Mouse (Mus musculus) embryonic facial prominence, embryonic 15.5 days (tissue): ENCODE data around the gene Xndc1. TPM values are rescaled to one million over a fixed set of nuclear protein-coding genes. Genes with fewer than 3 reads are reported as not detected.

Source experiments
- ATAC-seq: fragments of 200-750 bp; cut with Nextera tagmentation; 2 replicates; pipeline ENCODE4 v1.8.0; 2017; ENCODE audit warnings: low read depth, moderate TSS enrichment; ENCODE audit not compliant: insufficient number of reproducible peaks, low FRiP score, low TSS enrichment
- H3K27ac ChIP-seq: fragments of 300-500 bp; sonication (generic); replicated peaks from 2 replicates; pipeline ENCODE4 v1.5.1; 2015; ENCODE audit warnings: mild to moderate bottlenecking, inconsistent platforms
- H3K27me3 ChIP-seq: fragments of 300-500 bp; sonication (generic); 2 replicates; pipeline ENCODE4 v1.6.1; 2015; ENCODE audit warnings: inconsistent platforms
- H3K36me3 ChIP-seq: fragments of 300-500 bp; sonication (generic); 2 replicates; pipeline ENCODE4 v1.6.1; 2015; ENCODE audit warnings: mild to moderate bottlenecking, inconsistent platforms
- H3K4me1 ChIP-seq: fragments of 300-500 bp; sonication (generic); 2 replicates; pipeline ENCODE4 v1.6.1; 2015; ENCODE audit warnings: inconsistent platforms
- H3K4me2 ChIP-seq: fragments of 300-500 bp; sonication (generic); replicated peaks from 2 replicates; pipeline ENCODE4 v1.6.1; 2015; ENCODE audit warnings: mild to moderate bottlenecking, inconsistent platforms
- H3K4me3 ChIP-seq: fragments of 300-500 bp; sonication (generic); replicated peaks from 2 replicates; pipeline ENCODE4 v1.5.1; 2015; ENCODE audit warnings: mild to moderate bottlenecking, inconsistent platforms
- H3K9ac ChIP-seq: fragments of 300-500 bp; sonication (generic); 2 replicates; pipeline ENCODE4 v1.6.1; 2015; ENCODE audit warnings: inconsistent platforms
- H3K9me3 ChIP-seq: fragments of 300-500 bp; sonication (generic); replicated peaks from 2 replicates; pipeline ENCODE4 v1.6.1; 2016; ENCODE audit warnings: inconsistent platforms
- WGBS: fragments of 180-500 bp; shearing (Covaris S2); methylation state at CpG from one replicate; pipeline ENCODE4 v1.1.7; 2015; 5-methylcytosine and 5-hydroxymethylcytosine counted together
- polyA plus RNA-seq: library from polyadenylated mRNA; unstranded; fragments of >200 nt; fragmentation: Nextera tagmentation; extraction: Ambion mirVana; gene quantifications from 2 replicates; pipeline ENCODE4 v1.2.1, GENCODE M21; 2015

Gene Xndc1
- polyA plus RNA-seq, 1 experiment from 2014 or later = 37.4 TPM

DNA sequence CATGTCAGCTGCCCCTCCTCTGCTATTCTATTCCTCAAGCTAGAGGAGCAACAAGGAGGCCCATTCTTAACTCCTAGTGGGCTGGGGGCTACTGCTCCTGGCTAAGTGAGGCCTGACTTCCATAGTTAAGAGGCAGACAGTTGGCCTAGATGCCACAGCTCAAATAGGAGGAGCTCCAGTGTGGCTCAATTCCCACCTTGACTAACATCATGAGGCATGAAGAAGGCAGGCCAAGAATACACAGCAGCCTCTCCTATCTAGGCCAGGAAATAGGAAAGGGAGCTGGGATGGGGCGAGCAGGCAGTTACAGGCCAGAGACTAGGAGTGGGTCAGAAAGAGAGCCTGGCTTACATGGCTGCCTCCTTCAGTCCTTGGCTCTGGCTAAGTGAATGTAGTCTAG, 42.9 kb downstream of the Xndc1 start:
- H3K9me3 ChIP-seq = no peaks in the 10 kb centered on the region
- no peaks in the 10 kb centered on the region for H3K27me3 ChIP-seq
- 88% methylated on average over 1 of the region's 1 CpGs for WGBS
- no peak for ATAC-seq
- H3K27ac ChIP-seq = no peak overlapping the region
- H3K4me2 ChIP-seq = no peak overlapping the region
- no peak overlapping the region for H3K4me3 ChIP-seq
- peaks cover 8% of the 10 kb centered on the region for H3K4me1 ChIP-seq
- no peak overlapping the region for H3K9ac ChIP-seq
- H3K36me3 ChIP-seq = no peaks in the 10 kb centered on the region

GRCm38 (mm10) chr7:102109171-102109570, 43.9 kb downstream of the Xndc1 start, which contains the start of gene Art5:
Art5 (minus strand) TSS chr7:102109489.
- 73% methylated on average over 7 of the region's 7 CpGs for whole genome bisulfite sequencing
- Histone ChIP-seq H3K27ac (no peak within 1 kb of the TSS), H3K36me3 (no peaks in the 10 kb centered on the region), H3K27me3 (no peaks in the 10 kb centered on the region), H3K4me2 (no peak within 1 kb of the TSS), H3K9me3 (no peaks in the 10 kb centered on the region), H3K4me1 (peaks cover 8% of the 10 kb centered on the region), H3K4me3 (no peak within 1 kb of the TSS), H3K9ac (no peak within 1 kb of the TSS)
- ATAC-seq = no peak

- Histone ChIP-seq H3K9me3 (no peaks in the 10 kb centered on the region), H3K9ac (no peak overlapping the region), H3K36me3 (no peaks in the 10 kb centered on the region), H3K4me2 (no peak overlapping the region), H3K27ac (no peak overlapping the region), H3K27me3 (no peaks in the 10 kb centered on the region), H3K4me1 (peaks cover 8% of the 10 kb centered on the region), H3K4me3 (no peak overlapping the region)
- WGBS = 87% methylated on average over 4 of the region's 4 CpGs
- ATAC-seq = no peak
Observed at GRCm38 (mm10) chr7:102109746-102110145, 44.4 kb downstream of the Xndc1 start.

GRCm38 (mm10) chr7:102113151-102113729, 47.9 kb downstream of the Xndc1 start:
- Histone ChIP-seq H3K4me1 (no peaks in the 10 kb centered on the region), H3K9ac (no peak overlapping the region)
- WGBS = 82% methylated on average over 45 of the region's 45 CpGs

DNA sequence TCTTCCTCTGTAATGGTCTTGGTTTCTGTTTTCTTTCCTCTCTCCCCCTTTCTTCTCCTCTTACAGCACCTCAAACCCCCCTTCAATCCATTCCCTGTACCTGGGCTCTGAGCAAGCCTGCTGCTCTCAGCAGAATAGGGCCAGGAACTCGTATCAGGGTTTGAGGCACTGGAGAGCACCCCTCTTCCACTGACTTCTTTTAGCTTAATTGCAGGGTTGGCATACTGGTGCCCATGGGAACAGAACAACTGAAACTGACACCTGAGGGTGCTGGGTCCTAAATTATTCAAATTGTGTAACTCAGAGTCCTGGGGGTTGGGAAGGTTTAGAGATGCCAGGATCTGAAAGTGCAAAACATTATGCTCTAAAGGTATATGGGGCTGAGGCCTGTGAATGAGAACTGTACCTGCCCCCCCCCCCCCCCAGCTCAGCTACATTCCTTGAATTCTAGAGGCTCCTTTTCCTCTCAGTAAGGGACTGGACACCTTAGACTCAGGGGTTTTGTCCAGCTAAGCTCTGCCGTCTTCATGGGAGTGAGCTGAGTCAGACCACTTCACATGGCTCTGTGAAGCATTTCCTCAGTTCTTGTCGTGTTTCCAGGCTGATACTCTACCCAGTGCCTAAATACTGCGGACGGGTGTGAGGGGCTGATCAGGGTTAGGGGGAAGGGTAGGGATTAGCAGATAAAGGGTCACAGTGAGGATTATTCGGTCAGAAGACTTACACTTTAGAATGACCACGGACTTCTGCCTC, 51.4 kb downstream of the Xndc1 start, which contains the start of gene Chrna10:
Chrna10 (minus strand) TSS at position 250 of the 753 bp plus-strand sequence.
- WGBS = 37% methylated on average over 7 of the region's 7 CpGs
- H3K4me1 ChIP-seq = no peaks in the 10 kb centered on the region

More at GRCm38 (mm10) chr7:102113151-102113729, 47.9 kb downstream of the Xndc1 start:
- Histone ChIP-seq H3K27me3 (no peaks in the 10 kb centered on the region), H3K4me2 (no peak overlapping the region), H3K36me3 (peaks cover 3% of the 10 kb centered on the region; the same call in 1 of the 2 replicates), H3K27ac (no peak overlapping the region), H3K9me3 (no peaks in the 10 kb centered on the region), H3K4me3 (no peak overlapping the region)
- ATAC-seq = no peak

GRCm38 (mm10) chr7:102117382-102117781, 52.1 kb downstream of the Xndc1 start:
- Histone ChIP-seq H3K27me3 (no peaks in the 10 kb centered on the region), H3K9me3 (no peaks in the 10 kb centered on the region), H3K27ac (no peak overlapping the region), H3K4me2 (no peak overlapping the region), H3K4me1 (no peaks in the 10 kb centered on the region), H3K4me3 (no peak overlapping the region), H3K9ac (no peak overlapping the region), H3K36me3 (peaks cover 43% of the 10 kb centered on the region)
- 81% methylated on average over 6 of the region's 6 CpGs for WGBS
- no peak for ATAC-seq

More for the DNA sequence above, 51.4 kb downstream of the Xndc1 start, which contains the start of gene Chrna10:
- Histone ChIP-seq H3K36me3 (peaks cover 37% of the 10 kb centered on the region), H3K27ac (no peak within 1 kb of the TSS), H3K27me3 (no peaks in the 10 kb centered on the region), H3K4me3 (no peak within 1 kb of the TSS), H3K4me2 (no peak within 1 kb of the TSS), H3K9me3 (no peaks in the 10 kb centered on the region), H3K9ac (no peak within 1 kb of the TSS)
- no peak for ATAC-seq

GRCm38 (mm10) chr7:102120326-102120725, 55.0 kb downstream of the Xndc1 start:
- no peaks in the 10 kb centered on the region for H3K27me3 ChIP-seq
- no peak for ATAC-seq
- no peak overlapping the region for H3K9ac ChIP-seq
- no peaks in the 10 kb centered on the region for H3K9me3 ChIP-seq
- peaks cover 72% of the 10 kb centered on the region for H3K36me3 ChIP-seq
- no peaks in the 10 kb centered on the region for H3K4me1 ChIP-seq
- 94% methylated on average over 10 of the region's 10 CpGs for WGBS
- no peak overlapping the region for H3K27ac ChIP-seq
- no peak overlapping the region for H3K4me3 ChIP-seq
- H3K4me2 ChIP-seq = no peak overlapping the region

DNA sequence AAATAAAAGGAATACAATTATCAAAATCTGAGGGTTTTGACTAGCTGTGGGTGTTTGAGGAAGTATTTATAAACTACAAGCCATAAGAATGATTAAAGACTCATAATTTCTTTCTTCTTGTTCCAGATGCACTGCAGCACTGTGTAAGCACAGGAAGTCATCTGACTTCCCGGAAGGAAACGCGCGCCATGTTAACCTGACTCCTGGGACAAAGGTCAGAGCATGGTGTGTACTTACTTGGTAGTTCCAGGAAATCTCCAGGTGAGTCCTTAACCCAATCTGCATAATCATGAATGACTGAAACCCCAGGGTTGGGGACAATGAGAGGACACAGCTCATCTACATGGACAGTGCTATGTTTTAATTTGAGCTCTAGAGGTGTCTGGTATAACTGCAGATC, 67.1 kb downstream of the Xndc1 start:
- H3K4me2 ChIP-seq = no peak overlapping the region
- no peaks in the 10 kb centered on the region for H3K9me3 ChIP-seq
- no peak for ATAC-seq
- no peaks in the 10 kb centered on the region for H3K4me1 ChIP-seq
- H3K27ac ChIP-seq = no peak overlapping the region
- 86% methylated on average over 4 of the region's 4 CpGs for whole genome bisulfite sequencing
- no peak overlapping the region for H3K9ac ChIP-seq
- peaks cover 72% of the 10 kb centered on the region for H3K36me3 ChIP-seq
- H3K27me3 ChIP-seq = no peaks in the 10 kb centered on the region
- no peak overlapping the region for H3K4me3 ChIP-seq

Other genes with a start within 250 kb of the Xndc1 start
- 0.34 and 0.45 TPM in 2 replicates for gene Phox2a, start 247.2 kb upstream of the Xndc1 start, polyA plus RNA-seq
- gene Inppl1, start 227.3 kb upstream of the Xndc1 start, polyA plus RNA-seq = 48.0 and 57.4 TPM in 2 replicates
- 3.5 and 4.2 TPM in 2 replicates for gene Folr2, start 208.3 kb upstream of the Xndc1 start, polyA plus RNA-seq
- 56.6 and 61.0 TPM in 2 replicates for gene Anapc15, start 201.8 kb upstream of the Xndc1 start, polyA plus RNA-seq
- 0.35 and 0.81 TPM in 2 replicates for gene Folr1, start 194.7 kb upstream of the Xndc1 start, polyA plus RNA-seq
- gene Lamtor1, start 159.6 kb upstream of the Xndc1 start, polyA plus RNA-seq = 164 and 166 TPM in 2 replicates
- gene Tomt, start 159.2 kb upstream of the Xndc1 start, polyA plus RNA-seq = 0.29 and 0.45 TPM in 2 replicates
- gene Lrrc51, start 131.6 kb upstream of the Xndc1 start, polyA plus RNA-seq = 22.0 and 29.2 TPM in 2 replicates
- gene Numa1, start 131.4 kb upstream of the Xndc1 start, polyA plus RNA-seq = 72.8 and 73.7 TPM in 2 replicates
- 2.4 and 2.5 TPM in 2 replicates for gene Il18bp, start 46.8 kb upstream of the Xndc1 start, polyA plus RNA-seq
- 28.6 and 29.5 TPM in 2 replicates for gene Rnf121, start within 50 bp of the Xndc1 start, polyA plus RNA-seq
- gene Xntrpc, start 202 bp downstream of the Xndc1 start, polyA plus RNA-seq = 1.8 and 2.0 TPM in 2 replicates
- gene Trpc2, start 17.6 kb downstream of the Xndc1 start, polyA plus RNA-seq = 0.13 and 0.29 TPM in 2 replicates
- gene Art1, start 36.2 kb downstream of the Xndc1 start, polyA plus RNA-seq = 13.2 and 19.4 TPM in 2 replicates
- gene Art5, start 44.0 kb downstream of the Xndc1 start, polyA plus RNA-seq = 3.5 and 3.9 TPM in 2 replicates
- gene Chrna10, start 51.3 kb downstream of the Xndc1 start, polyA plus RNA-seq = 0.25 and 0.57 TPM in 2 replicates
- gene Nup98, start 144.7 kb downstream of the Xndc1 start, polyA plus RNA-seq = 29.4 and 31.8 TPM in 2 replicates
- gene Pgap2, start 144.7 kb downstream of the Xndc1 start, polyA plus RNA-seq = 94.2 and 94.5 TPM in 2 replicates
- gene Rhog, start 190.5 kb downstream of the Xndc1 start, polyA plus RNA-seq = 69.9 and 70.3 TPM in 2 replicates
- 39.9 and 42.1 TPM in 2 replicates for gene Stim1, start 202.3 kb downstream of the Xndc1 start, polyA plus RNA-seq